In the genomic region with DNA sequence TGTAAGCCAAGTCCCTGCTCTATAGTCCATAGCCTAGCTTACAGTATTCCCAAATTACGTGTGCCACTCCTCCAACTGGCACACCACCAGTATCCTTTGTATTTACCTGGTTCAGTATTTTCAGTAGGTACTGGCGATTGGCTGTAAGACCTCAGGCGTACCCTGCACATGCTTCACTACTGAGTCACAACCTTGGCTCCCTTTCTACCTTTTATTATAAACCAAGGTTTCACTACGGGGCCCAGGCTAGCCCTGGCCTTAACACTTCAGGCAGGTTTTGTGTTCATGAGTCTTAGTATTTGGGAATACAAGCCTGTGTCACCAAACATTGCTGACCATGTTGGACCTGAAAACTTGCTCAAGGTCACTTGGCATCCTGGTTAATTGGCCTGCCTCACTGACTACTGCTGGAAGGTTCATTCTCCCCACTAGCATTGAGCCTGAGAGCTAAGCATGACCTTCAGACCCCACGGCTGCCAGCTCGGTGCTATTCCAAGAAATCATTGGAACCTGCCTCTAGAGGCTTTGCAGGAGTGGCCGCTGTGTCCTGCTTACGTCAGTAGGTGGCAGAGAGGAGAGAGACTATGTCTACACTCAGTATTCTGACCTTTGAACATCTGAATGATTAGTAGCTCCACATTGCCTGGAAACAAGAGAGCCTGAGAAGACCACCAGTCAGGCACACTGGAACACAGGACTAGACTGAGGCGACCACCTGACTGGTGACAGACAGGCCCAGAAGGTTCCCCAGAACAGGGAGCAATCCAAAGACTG, we compare ENCODE assay signal across 11 mouse cellular contexts.
DNase-seq lines count a peak whose midpoint lies in the region; ATAC-seq and TF ChIP-seq lines count a peak whose summit lies in the region.
"Had no signal": no experiment of that assay in that cellular context is flagged by ENCODE, and none has a peak within 500 bp of the region (broad histone marks: within the 10 kb centered on the region; RNA-seq: fewer than 3 reads in every experiment).

No protein-coding gene starts in this region.

- H3K36me3 ChIP-seq in forebrain, embryonic 14.5 days (ENCODE audit: control insufficient read depth, insufficient read depth, low read length) = peaks cover 48% of the 10 kb centered on the region
- H3K36me3 ChIP-seq in forebrain, embryonic 16.5 days (ENCODE audit: control insufficient read depth, insufficient read depth) = peaks cover 27% of the 10 kb centered on the region
- no peaks in the 10 kb centered on the region for H3K36me3 ChIP-seq in liver, adult 2 months (ENCODE audit: control insufficient read depth, insufficient read depth, low read length)

- 83% methylated on average over 9 of the region's 9 CpGs for WGBS in forebrain, embryonic 14.5 days
- WGBS in forebrain, embryonic 16.5 days = 79% methylated on average over 9 of the region's 9 CpGs
- WGBS in liver, adult 2 months = 20% methylated on average over 9 of the region's 9 CpGs

- H3K9ac ChIP-seq in forebrain, embryonic 14.5 days (ENCODE audit: low read length) = no peak overlapping the region
- no peak overlapping the region for H3K9ac ChIP-seq in forebrain, embryonic 16.5 days (replicated peaks; ENCODE audit: low read depth, low read length)
- peak overlapping the region; percentile 87 for H3K9ac ChIP-seq in liver, adult 2 months (ENCODE audit: low read depth, low read length)
- H3K9ac ChIP-seq: embryonic facial prominence, embryonic 12.5 days; limb, embryonic 12.5 days had no signal

- ATAC-seq in forebrain, embryonic 14.5 days = 0 out of 2 replicates have a peak, but pooled peaks have one; percentile 33
- no peak for ATAC-seq in forebrain, embryonic 16.5 days
- peak; percentile 54 to 67; a peak in 3 of 4 replicates for ATAC-seq in hematopoietic stem cell, adult 5-6 weeks (replicated peaks in 1 of 2; ENCODE audit: insufficient read depth in 1 of 2, low FRiP score in 2 of 2, low TSS enrichment in 1 of 2, low read depth in 1 of 2, poor library complexity in 2 of 2, severe bottlenecking in 2 of 2)

- peak; percentile 14; the same call in 1 of the 2 replicates for TF ChIP-seq CTCF in brain, embryonic 14.5 days (IDR thresholded peaks at IDR 0.05; ENCODE audit: borderline replicate concordance, extremely low read depth, insufficient read depth, insufficient read length)
- peak; percentile 20; the same call in 1 of the 2 replicates for TF ChIP-seq CTCF in liver, adult 2 months (IDR thresholded peaks at IDR 0.05; ENCODE audit: low read depth, low read length)

- peaks cover 10% of the 10 kb centered on the region; the same call in 1 of the 2 replicates for H3K79me2 ChIP-seq in liver, adult 2 months (ENCODE audit: control insufficient read depth, insufficient read depth, low read length)

- H3K4me3 ChIP-seq in forebrain, embryonic 14.5 days (ENCODE audit: low read depth, low read length) = no peak overlapping the region
- no peak overlapping the region for H3K4me3 ChIP-seq in forebrain, embryonic 16.5 days (replicated peaks; ENCODE audit: low read length)
- H3K4me3 ChIP-seq in liver, adult 2 months (ENCODE audit: insufficient read depth, low read depth, low read length) = peak overlapping the region; percentile 84
- H3K4me3 ChIP-seq: embryonic facial prominence, embryonic 12.5 days; limb, embryonic 12.5 days had no signal

- no peaks in the 10 kb centered on the region for H3K9me3 ChIP-seq in forebrain, embryonic 14.5 days (replicated peaks; ENCODE audit: control insufficient read depth, low read length)
- no peaks in the 10 kb centered on the region for H3K9me3 ChIP-seq in forebrain, embryonic 16.5 days (ENCODE audit: control insufficient read depth, low read length)
- H3K9me3 ChIP-seq: embryonic facial prominence, embryonic 12.5 days; G1E; limb, embryonic 12.5 days had no signal

- no peak overlapping the region for H3K4me2 ChIP-seq in forebrain, embryonic 14.5 days (ENCODE audit: low read length)
- H3K4me2 ChIP-seq in forebrain, embryonic 16.5 days (ENCODE audit: low read length) = no peak overlapping the region
- H3K4me2 ChIP-seq: embryonic facial prominence, embryonic 12.5 days; limb, embryonic 12.5 days had no signal

- no peaks in the 10 kb centered on the region for H3K4me1 ChIP-seq in forebrain, embryonic 14.5 days (ENCODE audit: control insufficient read depth, insufficient read depth, low read length)
- no peaks in the 10 kb centered on the region for H3K4me1 ChIP-seq in forebrain, embryonic 16.5 days (replicated peaks; ENCODE audit: control insufficient read depth, insufficient read depth, low read length)
- peaks cover 7% of the 10 kb centered on the region for H3K4me1 ChIP-seq in liver, adult 2 months (ENCODE audit: control insufficient read depth, insufficient read depth, low read length)
- H3K4me1 ChIP-seq: embryonic facial prominence, embryonic 12.5 days had no signal

- no peak for TF ChIP-seq POLR2A in brain, embryonic 14.5 days (IDR thresholded peaks at IDR 0.05; ENCODE audit: borderline replicate concordance, extremely low read depth, insufficient read depth, insufficient read length, poor library complexity, severe bottlenecking)
- TF ChIP-seq POLR2A in liver, adult 2 months (IDR thresholded peaks at IDR 0.05; ENCODE audit: extremely low read depth, insufficient read depth, low read length) = no peak

- H3K27me3 ChIP-seq in forebrain, embryonic 14.5 days (replicated peaks; ENCODE audit: control insufficient read depth, insufficient read depth, low read length) = no peaks in the 10 kb centered on the region
- no peaks in the 10 kb centered on the region for H3K27me3 ChIP-seq in forebrain, embryonic 16.5 days (replicated peaks; ENCODE audit: control insufficient read depth, insufficient read depth, low read length)
- no peaks in the 10 kb centered on the region for H3K27me3 ChIP-seq in liver, adult 2 months (ENCODE audit: control insufficient read depth, insufficient read depth, low read length)
- H3K27me3 ChIP-seq: embryonic facial prominence, embryonic 12.5 days; limb, embryonic 12.5 days had no signal

- intact Hi-C loops in left cerebral cortex, postnatal 4 days (cut with DNase I) = no loop called here
- intact Hi-C loops in left cerebral cortex, postnatal 36 days (cut with DNase I) = no loop called here

- no peak for DNase-seq in forebrain, embryonic 14.5 days (ENCODE audit: low spot score)
- DNase-seq in brain, embryonic 14.5 days (ENCODE audit: low read depth) = no peak
- peak; percentile 100 for DNase-seq in liver, adult 2 months (ENCODE audit: extremely low read depth, low read depth, low spot score)
- DNase-seq in thymus, postnatal 25 days = no peak
- DNase-seq in left cerebral cortex, postnatal 4 days = no peak
- no peak for DNase-seq in left cerebral cortex, postnatal 36 days (ENCODE audit: low spot score in 2 of 2)

- H3K27ac ChIP-seq in forebrain, embryonic 14.5 days (ENCODE audit: low read depth, low read length) = no peak overlapping the region
- no peak overlapping the region for H3K27ac ChIP-seq in forebrain, embryonic 16.5 days (ENCODE audit: low read length)
- peak overlapping the region; percentile 97 for H3K27ac ChIP-seq in liver, adult 2 months (replicated peaks; ENCODE audit: insufficient read depth, low read depth, low read length)
- H3K27ac ChIP-seq: embryonic facial prominence, embryonic 12.5 days; limb, embryonic 12.5 days had no signal
